Mouse (Mus musculus) right cerebral cortex, adult 2 months (tissue): ENCODE data around the gene Myo18b.
A peak's percentile ranks its signal among the peaks of the same experiment; 100 is the strongest.

Experiments
- DNase-seq, 2 experiments: peaks; one replicate each; pipeline ENCODE4 v3.0.0; 2021 to 2022; ENCODE audit warnings: low spot score in 2 of 2

Myo18b gene

DNA sequence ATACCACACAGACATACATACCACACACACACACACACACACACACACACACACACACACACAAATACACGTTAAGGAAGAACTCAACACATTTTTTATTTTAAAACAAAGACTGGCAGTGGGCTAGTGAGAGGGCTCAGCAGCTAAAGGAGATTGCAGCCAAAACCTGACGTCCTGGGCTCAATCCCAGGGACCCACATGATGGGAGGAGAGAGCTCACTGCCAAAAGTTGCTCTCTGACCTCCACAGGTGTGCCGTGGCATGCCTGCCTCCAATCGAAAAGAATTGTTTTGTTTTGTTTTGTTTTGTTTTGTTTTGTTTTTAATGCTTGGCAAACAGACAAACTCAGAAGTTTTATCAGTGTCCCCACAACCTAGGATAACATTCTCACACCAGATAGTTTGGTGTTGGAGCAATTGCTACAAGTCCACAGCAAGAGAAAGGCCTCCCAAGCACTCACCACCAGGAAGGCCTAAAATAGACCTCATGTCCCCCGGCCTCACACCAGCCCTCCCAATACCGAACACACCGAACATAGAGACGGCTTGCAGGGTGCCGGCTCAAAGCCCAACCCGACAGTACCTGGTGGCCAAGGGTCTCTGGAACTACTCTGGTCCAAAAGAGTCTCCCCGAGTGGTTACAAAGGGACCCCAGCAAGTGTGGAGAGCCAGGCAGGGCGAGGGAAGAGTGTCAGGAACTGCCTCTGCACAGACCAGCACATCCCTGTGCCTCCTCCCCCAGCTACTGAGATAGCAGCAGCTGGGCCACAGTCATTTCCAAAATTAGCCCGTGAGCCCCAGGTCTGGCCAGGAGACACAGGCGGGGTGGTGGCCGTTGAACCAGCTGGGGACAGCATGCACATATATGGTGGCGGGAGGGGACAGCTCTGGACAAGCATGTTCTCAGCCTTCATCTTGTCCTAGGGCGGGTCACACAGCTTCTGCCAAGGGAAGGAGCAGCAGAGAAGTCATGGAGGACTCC is at the start of gene Myo18b:
TSS of gene Myo18b (minus strand) at position 689 of the 981 bp plus-strand sequence.
- no peak for DNase-seq

DNA sequence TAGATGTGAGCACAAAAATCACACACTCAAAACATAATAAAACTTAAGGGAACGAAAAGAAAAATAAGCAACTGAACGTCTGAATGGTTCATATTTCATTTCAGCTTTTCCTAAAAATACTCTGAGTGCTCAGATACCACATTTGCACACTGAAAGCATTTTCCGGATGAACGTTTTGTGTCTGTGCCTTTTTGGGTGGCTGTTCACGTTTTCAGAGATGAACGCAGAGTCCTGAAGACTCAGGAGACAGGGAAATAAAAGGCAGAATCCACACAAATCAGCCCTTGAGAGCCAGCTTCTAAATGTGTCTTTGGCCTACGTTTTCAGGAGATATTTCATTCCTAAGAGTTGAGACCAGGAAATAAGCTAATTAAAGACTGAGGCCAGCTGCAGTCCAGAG is 49.8 kb upstream of the Myo18b start:
- DNase-seq, result no peak

- no peak for DNase-seq
Measured at GRCm38 (mm10) chr5:112942244-112942643, 46.1 kb upstream of the Myo18b start.

DNA sequence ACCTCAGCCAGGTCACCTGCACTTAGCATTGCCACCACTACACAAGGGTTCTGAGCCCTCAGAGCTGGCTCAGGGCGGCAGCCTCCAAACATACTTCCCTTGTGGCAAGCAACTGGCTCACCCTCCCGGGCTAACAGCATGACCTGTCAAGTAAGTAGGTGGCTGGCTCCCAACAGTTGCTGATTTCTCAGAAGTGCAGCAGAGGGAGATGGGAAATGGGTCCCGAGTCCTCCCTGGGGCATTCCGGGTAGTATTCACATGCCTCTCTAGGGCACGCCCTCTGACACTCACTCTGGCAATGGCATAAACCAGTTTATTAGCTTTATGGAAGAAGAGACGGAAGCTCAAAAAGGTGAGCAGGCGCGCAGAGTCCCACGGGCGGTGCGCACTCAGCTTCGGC is 44.8 kb upstream of the Myo18b start:
- DNase-seq, result no peak

DNA sequence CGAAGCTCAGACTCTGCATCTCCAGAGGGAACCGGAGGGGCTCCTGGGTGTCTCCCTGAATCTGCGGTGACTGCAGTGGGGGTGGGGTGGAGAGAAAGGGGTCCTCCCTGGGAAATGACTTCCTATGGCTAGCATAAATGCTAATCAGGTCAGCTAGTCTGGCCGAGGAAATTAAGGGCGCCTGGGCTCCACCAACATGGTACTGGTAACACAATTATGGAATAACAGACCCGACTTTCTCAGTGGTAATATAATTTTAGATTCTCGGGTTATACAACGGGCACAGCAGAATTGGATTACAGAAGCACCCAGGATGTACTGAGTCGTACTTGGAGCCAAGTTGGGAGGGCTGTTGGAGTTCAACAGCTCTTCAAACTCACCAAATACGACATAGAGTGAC is 40.5 kb upstream of the Myo18b start:
- no peak for DNase-seq

- DNase-seq, result no peak
Measured at GRCm38 (mm10) chr5:112935436-112935835, 39.3 kb upstream of the Myo18b start.

DNA sequence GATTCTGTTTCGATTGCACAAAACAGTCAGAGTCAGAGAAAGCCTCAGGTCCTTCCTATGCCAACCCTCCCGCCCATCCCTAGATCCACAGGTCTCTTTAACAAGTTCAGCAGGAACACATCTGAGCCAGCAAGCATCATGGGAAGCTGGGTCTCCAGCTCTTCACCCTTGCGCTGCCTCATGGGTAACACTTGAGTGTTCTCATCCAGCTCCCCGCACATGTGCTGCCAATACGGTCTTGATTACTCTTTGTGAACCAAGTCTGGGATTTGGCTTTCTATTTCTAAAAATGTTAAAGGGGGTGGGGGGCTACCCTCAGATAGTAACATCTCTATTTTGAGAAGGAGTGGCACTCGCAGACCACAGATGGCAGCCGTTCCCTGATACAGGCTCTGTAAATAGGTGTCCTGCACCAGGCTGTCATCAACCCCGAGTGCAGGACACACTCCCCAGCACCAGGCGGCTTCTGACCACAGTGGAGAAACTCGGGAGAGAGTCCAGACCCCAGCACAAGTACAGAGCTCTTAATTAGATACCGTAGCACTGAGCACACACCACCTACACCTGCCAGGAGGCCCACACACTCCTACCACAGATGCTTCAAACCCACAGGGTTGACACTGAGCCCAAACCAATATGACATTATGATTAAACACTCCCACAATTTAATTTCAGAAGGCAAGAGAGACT is 36.9 kb upstream of the Myo18b start:
- peak in 1 of 2 experiments; percentile 46 for DNase-seq

DNA sequence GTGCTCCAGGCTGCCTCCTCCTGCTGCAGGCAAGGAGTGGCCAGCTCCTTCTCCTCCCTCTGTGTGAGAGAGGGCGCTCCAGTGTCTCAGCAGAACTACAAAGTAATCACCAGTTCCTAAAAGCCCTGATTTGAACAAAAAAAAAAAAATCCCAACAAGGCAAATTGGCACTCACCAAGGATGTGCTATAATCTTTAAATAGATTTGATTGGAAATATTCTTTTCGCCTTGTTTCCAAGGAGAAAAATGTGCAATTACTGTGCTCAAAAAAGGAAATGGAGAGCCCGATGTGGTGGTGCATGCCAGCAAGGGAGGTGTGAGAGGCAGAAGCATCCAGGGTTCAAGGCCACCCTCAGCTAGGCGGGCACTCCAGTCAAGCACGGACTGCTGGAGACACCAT is 35.7 kb upstream of the Myo18b start:
- no peak for DNase-seq

GRCm38 (mm10) chr5:112928201-112928881 is 32.2 kb upstream of the Myo18b start:
- no peak for DNase-seq

GRCm38 (mm10) chr5:112925422-112925821 is 29.3 kb upstream of the Myo18b start:
- DNase-seq, result no peak

DNA sequence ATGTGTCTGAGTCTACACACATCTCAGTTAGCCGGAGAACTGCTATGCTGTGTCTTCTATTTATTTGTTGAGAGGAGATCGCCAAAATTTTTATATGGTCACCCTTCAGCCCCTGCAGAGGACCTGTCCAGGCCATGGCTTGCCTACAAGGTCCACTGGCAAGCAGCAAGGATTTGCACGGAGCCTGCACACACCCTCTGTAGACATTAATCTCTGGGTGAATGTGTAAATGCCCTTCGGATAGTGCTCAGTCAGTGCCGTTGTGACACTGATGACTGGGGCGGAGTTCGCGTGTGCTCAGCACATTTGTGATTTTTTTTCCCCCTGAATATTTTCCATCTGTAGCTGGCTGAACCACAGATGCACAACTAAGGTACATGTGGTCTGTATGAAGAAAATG is 28.6 kb upstream of the Myo18b start:
- no peak for DNase-seq

GRCm38 (mm10) chr5:112923841-112924240 is 27.7 kb upstream of the Myo18b start:
- no peak for DNase-seq

DNA sequence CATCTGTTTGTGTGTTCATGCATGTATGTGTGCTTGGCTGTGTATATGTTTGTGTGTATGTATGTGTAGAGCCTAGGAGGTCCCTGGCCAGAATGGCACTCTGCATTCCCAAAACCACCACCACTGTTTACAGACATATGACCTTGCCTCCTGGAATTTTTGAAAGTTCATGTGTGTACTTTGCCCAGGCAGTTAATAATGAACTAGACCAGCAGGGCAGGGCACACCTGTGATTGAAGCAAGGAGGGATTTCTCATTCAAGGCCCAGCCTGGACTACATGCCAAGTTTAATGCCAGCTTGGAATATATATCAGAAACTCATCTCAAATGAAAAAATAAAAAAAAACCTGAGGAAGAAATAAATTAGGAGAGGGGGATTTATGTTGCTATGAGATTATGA is 25.8 kb upstream of the Myo18b start:
- DNase-seq, result no peak

DNA sequence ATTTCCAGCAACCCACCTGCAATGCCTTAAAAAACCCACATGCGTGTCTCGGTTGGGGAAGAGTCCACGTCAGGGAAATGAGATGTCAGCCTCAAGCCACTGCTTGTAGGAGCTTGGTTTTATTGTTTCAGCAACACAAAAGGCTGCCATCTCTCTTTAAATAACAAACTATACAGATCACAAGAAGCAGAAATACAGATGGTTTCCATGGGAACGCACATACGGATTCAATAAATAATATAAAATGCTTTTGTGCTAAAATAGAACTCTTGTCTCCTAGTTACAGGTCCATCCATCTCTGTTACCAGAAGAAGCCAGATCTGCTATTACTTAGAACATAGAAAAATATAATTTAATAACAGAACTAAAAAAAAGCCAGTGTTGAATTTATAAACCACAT is 14.2 kb upstream of the Myo18b start:
- no peak for DNase-seq

GRCm38 (mm10) chr5:112908169-112908614 is 12.0 kb upstream of the Myo18b start:
- no peak for DNase-seq

- no peak for DNase-seq
Measured at GRCm38 (mm10) chr5:112907504-112907903, 11.3 kb upstream of the Myo18b start.

DNA sequence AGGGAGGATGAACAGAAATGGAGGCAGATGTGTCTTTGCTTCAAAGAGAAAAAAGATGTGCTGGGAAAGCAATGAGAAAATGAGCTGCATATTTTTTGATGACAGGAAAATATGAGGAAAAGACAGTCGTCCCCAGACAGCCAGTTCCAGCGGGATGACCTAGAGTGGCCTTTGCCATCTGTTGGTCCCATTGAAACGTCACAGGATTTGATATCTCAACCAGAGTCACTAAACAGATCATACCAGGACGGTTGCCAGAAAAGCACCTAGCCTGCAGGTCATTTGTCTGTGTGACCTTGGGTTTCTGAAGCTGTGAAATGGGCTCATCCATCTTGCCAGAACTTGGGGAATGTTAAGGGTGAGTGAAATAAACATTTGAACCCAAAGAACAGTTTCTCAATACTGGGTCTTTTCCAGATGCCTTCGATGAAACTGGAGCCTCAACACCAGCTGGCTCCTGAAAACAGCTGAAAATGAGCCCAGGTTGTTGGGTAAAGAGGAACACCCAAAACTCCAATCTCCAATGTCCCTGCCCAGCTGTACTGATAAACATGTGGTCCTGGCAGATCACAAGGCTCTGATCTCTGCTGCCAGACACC is 2.6 kb downstream of the Myo18b start:
- no peak for DNase-seq

DNA sequence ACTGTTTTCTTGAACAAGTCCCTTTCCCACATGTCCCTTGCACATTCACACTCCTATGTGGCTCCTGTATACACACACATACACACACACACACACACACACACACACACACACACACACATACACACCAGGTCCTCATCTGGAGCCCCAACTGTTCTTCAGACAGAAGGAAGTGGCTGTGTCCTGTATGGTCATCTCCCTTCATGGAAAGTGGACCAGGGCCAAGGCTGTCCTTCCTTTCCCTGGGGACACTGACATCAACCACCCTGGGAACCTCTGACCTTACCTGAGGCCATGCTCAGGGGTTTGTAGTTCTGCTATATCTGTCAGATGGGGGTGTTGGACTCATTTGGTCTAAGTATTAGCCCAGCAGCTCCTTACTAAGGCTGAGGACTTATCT is 3.8 kb downstream of the Myo18b start:
- DNase-seq, result no peak

DNA sequence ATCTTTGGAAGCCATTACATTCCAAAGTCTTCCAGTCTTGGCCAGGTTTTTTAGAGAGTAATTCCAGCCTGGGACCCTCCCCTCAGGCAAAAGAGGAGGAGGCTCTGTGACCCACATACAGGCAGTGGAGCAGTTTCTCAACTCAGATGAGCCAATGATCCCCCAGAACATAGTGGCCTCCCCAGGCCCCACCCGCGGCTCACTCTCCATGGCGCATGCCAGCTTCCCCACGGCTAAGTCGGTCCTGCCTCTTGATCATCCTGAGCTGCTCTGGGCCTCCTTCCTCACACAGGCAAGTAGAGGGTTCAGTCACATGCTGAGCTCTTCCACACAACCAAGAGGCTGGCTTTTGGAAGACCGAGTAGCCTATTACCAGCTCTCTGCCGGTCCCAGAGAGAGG is 7.5 kb downstream of the Myo18b start:
- no peak for DNase-seq

DNA sequence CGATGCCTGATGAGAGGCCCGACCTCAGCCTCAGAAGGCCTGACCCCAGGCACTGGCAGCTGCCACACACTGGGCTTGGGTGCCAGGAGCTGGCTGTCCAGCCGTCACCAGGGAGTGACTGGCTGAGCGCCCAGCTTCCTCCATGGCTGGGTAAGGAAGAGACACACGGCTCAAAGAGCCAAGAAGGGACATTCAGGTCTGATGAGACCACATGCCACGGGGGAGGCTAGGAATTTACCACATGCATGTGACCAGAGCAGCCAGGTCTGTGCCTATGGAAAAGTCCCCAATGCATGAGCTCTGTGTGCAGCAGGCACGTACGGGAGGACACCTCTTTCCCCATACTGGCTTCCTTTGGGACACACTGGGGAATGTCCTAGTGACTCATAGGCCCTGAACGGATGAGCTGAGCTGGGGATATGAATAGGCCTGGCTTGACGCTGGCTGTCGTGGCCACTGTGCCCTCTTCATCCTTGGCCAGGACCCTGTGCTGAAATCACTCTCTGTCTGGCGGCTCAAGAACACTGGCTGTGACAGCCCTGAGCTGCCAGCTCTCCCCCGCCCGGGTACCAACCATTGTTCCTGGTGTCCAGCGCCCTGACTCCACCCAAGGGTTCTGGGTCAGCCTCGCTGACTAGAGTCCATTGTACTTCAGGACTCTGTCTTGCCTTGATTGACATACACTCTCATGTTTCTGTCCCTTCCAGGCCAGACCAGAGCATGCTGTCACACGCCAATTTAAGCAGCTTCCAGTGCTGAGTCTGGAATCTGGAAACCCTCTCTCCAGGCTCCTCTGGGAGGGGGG is 9.3 kb downstream of the Myo18b start:
- DNase-seq, result peak in 1 of 2 experiments; percentile 58
